Mouse (Mus musculus) urinary bladder, adult 18-20 months (tissue): ENCODE results near the gene Gstz1.
"Not testable (repeated sequence)": the region's sequence is repeated elsewhere in the genome, so short reads cannot be mapped to it uniquely, and the experiment has no call there.

Source experiments
- DNase-seq, 2 experiments: peaks; one replicate each; pipeline ENCODE4 v3.0.0; 2022; ENCODE audit warnings: low spot score in 2 of 2, mixed read lengths in 2 of 2

Gene Gstz1

DNA sequence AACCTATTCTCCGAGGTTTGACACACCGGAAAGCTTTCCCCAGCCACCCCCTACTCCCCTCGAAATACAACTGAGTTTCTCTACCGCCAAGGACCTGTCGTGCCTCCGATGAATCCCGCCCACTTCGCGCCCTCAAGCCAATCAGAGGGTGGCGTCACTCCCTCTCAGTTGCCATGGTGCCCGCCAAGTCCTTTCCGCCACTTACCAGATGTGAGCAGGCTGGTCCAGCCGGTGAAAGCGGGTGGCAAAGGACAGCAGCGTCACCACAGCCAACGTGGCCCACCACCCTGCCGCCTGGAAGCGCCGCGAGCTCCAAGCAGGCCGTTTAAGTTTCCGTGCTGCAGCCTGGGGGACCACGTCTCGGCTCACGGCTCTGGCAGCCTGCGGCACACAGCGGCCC lies at the start of gene Gstz1:
Gstz1 (plus strand) TSS at position 200 of the 400 bp plus-strand sequence.
- peak; percentile 76 to 77 for DNase-seq

DNA sequence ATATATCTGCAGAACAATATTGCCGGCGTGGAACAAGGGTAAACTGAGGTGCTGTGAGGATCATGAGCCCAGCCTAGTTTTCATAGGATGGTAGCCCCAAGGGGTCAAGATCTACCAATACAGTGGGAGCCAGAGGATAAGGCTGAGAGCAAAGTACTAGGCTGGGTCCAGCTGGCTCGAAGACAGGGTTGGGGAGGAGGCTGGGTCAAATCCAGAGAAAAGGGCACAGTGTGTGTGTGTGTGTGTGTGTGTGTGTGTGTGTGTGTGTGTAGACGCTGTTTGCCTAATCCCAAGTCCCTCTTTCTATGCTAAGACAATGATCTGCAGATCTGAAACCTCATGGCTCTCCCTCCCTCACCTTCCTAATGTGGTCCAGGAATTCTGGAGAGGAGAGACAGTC lies 46.6 kb upstream of the Gstz1 start:
- DNase-seq, result no peak

DNA sequence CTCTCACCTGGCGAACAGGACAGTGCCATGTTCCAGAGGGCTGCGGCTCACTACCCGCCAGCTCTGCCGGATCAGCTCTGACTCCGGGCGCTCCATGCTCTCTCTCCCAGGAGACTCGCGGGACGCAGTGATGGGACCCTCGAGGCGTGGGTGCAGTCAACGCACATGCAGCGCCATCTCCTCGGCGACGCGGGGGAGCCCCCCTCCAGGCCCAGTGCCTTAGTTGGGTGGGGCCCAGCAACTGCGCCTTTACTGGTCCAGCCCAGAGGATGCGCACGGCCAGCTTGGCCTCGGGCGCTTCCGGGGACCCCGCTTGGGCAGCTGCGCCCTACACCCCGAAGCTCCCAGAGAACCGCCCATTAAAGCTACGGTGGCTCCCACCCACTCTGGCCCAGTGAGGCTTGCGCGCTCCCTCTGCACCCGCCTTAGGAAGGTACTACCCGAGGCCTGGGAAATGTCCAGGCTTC lies 44.8 kb upstream of the Gstz1 start, which contains the start of gene Ngb:
Ngb (minus strand) TSS at position 375 of the 467 bp plus-strand sequence.
- no peak for DNase-seq

DNA sequence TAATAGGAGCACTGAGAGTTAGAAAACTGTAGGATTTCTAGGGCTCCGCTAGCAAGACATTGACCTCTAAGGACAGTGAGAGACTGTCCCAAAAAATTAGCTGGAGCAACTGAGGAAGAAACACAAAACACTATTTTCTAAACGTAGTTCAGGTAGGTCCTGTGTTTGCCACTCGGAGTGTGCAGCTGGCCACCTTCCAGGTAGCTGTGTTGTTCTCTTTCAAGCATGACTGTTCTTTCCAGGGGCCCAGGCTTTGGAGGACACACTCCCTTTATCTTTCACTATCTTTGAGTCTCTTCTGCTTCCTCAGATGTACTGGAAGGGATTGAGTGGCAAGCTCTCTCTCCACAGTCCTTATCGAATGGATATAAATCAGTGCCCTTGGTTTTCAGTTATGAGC lies 43.5 kb upstream of the Gstz1 start:
- DNase-seq, result no peak

DNA sequence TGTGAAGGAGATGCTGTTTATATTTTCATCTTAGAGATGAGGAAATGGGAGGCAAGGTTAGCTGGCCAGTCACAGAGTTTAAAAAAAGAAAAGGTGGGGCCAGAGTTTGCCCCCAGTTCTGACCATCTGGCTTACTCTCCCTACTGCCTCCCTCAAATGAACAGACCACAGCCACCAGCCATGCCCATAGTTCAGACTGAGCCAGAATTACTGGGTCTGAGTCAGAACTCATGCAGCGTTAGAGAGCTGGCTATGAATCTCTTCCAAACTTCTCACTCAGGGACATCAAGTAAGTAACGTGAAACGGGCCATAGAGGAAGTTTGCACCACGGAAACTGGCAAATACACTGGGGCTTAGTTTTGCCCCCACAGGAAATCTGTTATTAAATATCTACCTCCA lies 42.2 kb upstream of the Gstz1 start:
- no peak for DNase-seq

DNA sequence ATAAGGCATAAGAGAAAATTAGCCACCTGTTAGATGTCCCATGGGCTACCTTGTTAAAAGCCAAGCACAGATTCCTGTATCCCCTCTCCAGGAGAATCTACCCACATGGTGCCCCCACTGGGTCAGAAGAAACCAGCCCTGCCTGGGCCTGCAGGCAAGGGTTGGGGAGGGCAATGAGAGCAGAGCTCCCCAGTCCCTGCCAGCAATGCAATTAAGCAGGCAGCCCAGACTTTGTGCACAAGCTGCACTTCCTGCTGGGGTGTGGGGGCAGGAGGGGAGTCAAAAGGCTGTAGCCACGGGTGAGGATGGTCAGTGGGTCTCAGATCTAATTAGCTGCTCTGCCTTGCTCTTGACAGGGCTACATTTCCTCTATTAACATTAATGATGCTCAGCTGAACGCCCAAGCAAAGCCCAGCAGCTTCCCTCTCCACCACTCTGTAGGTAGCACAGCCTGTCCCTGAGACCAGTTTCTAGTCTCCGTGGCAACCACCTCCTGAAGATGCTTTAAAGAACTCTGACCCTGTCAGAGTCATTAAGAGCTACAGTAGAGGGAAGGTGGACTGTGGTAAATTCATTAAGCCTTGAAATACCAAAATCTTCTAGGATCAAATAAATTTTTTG lies 39.5 kb upstream of the Gstz1 start:
- DNase-seq, result no peak

DNA sequence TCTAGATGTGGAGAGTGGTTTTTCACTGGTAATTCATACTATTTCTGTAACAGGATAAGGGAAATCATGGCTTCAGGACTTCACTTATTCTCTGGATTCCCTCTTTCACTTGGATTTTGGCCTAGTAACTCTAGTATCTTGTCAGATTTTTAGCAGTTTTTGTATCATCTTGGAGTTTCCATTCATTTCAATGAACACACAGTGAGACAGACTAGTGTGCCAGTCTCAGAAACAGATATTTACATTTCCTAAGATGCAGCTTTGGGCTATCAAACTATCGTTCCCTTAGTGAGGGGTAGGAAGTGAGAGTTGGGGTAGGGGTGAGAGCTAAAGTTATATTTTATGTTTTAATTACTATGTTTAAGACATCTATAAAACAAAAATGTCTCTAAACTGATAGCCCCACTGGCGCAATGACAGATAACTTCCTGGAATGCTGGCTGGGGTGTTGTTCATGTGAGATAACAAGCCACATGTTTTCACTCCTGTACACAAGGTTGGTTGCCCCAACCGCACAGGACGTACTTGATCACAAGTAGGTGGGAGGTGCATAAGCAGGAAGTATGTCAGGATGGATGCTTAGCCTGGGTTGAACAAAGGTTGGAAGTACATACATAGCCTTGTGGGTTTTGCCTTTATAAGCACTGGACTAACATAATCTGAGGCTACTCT lies 24.9 kb upstream of the Gstz1 start:
- DNase-seq, result no peak

DNA sequence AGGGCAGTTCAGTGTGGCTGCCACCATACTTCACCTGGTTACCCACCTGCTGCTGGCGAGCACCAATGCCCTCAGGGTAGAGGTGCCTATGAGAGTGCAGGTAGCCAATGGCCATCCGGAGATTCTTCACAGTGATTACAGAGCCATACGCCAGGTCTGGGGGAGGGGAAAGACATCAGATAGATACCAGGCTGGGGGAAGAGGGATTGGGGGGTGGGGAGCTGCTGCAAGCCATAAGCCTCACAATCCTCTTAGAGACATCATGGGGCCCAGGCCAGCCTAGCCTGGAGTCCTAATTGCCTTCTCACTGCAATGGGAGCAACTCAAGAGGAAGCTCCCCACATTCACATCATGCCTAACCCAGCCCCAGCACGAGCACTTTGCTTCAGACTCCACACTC lies 19.7 kb upstream of the Gstz1 start:
- no peak for DNase-seq

DNA sequence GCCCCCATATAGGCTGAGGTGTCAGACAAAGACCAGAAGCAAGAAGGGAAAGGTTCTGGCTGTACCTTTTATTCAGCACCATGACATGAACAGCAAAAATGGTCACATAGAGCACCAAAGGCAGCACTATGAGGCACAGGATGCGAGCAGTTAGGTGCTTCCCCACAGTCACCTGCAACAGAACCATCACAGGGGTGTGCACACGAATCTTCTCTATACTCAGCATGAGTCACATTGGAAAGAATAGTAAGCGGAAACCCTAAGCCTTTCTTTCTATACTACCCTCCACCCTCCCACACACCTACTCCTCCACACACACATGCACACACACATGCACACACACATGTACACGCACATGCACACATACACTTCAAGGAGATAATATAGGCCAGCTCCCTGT lies 16.7 kb upstream of the Gstz1 start:
- DNase-seq, result no peak

DNA sequence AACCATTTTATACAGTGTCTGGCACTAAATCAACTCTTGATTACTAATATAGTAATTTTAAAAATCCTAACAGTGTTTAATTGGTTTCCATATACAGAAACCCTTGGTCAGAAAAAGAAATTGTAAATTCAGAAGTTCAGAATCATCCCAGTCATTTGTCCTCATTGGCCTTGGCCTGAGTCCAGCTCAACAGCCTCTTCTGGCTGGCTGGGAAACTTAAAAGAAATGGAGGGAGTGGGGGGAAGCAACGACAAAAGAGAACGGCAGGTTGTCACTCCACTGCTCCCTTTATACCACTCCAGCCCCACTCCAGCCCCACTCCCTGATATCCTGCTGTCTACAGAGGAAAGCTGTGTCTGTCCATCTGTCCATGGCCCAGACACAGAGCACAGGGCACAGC lies 15.8 kb upstream of the Gstz1 start:
- DNase-seq, result no peak

DNA sequence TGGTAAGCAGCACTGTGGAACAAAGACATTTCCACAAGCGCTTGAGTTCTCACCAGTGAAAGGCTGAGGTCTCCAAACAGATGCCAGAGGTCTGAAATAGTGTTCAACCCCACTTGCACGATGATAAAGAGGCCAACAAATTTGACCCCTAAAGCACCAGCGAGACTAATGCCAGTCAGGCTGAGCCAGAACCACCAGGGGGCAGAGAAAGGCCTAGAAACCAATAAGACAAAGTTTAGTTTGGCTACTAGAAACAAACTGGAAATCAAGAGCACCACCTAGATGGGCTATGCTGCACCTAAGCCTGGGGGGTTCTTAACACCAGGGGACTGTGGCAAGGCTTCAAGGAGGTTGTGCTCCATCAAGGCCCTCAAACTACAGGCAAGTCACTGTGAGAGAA lies 15.3 kb upstream of the Gstz1 start:
- no peak for DNase-seq

DNA sequence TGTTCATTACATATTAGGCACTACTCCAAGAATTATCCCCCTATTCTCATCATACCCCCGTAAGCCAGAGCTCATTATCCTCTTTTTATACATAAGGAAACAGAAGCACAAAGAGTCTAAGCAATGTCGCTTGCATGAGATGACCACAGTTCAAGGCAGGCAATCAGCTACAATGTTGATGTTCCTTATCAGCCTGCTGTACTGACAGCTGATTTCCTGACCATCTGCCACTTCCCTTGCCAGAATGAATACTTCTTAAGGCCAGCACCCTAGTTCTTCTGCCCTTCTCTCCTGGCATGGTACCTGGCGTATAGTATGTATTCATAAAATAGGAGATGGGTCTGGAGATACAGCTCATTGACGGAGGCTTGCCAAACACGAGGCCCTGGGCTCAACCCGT lies 14.8 kb upstream of the Gstz1 start:
- no peak for DNase-seq

DNA sequence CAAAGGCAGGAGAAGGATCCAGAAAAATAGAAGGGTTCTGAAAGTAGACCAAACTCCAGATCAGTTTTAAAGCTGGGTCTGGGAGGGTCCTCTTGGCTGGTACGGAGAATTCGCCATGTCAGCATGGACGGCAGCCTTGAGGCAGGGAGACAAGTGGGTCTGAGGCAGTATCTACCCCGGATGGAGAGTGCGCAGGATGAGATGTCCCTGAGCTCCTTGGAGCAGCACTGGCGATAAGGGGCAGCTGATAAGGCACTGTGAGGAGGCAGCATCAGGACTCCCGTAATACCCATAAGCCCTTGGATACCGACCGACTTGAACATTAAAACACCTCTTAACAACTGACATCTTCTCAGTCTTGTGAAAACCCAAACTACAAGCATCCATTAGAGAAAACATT lies 14.2 kb upstream of the Gstz1 start:
- DNase-seq, result no peak

DNA sequence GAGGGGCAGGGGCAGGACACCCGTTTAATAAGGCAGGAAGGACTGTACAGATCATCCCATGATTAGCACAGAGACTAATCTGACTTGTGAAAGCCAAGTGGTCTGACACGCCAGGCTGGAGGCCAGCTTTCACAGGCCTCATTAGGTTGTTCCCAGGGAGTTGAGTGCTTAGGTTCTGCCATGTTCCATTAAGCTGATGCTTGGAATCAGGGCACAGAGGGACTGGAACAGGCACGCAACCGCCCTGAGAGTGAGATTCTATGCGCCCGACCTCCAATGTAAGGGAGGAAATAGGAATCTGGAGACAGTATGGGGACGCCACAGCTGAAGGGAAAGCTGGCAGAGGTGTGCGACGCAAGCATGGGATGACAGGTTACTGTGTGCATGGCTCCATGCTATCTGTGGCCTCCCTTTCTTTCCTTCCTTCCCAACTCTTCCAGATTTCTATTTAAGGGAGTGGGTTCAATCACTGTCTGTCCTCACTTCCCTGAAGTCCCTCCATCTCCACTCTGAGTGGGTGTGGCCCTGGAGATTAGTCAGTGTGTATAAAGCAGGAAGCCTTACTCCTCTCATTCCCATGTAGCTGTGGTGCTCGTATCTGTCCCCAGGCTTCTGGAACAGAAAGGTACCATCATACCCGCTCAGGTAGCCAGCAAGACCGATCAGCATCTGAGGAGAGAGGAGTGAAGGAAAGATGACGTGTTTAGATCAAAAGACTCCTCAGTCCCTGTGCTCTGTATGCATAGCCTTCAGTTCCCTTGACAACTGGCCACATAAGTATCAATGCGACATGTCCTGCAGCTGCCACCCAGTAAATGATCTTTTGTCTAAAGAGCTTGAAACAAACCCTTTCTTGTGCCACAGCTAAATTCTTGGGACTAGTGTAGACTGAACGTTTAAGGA lies 9.3 kb upstream of the Gstz1 start:
- no peak for DNase-seq

DNA sequence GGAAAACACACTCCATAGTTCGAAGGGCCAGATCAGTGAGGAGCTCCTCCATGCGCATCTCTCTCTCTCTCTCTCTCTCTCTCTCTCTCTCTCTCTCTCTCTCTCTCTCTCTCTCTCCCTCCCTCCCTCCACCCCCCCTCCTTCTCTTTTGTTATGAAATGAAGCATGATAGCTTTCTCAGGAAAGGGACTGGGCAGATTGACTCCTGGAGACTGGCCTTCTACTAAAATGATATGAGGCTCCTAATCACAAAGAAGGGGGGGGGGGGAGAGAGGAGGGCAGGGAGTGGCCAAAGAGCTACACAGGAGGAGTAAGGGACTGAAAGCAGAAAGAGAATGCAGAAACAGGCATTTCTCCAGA lies 8.6 kb upstream of the Gstz1 start:
- DNase-seq, result no peak

DNA sequence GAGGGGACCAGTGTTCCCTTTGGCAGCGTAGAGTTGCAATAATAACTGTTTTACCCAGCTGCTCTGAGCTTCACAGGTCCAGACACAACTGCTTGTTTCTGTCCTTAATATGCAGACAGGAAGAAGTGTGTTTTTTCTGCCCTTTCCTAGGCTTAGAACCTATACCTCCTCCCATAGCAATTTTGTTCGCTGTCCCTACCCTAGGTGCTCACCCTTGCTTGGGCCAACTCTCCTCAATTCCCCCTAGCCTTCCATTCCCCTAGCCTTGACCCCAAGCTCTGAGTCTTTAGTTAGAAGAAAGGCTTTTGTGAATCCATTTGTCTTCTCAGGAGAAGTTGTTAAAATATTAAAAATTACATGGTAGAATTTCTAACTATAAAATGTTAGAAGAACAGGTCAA lies 8.2 kb upstream of the Gstz1 start:
- DNase-seq, result no peak

DNA sequence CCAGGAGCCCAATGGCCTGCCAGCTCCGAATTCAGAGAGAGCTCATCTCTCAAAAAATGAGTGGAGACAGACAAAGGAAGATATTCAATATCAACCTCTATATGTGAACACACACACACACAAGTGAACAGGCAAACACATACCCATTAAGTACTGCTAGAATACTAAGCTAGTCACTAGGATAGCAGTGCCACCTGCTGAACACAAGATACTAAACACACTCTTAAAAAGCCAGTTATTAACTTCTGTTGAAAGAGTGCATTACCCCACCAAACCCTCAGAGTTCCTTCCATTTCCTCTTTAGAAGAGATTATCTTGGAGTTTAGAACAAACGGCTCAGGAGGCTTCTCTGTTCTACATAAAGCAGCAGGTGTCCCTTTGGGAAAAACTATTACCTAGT lies 4.8 kb upstream of the Gstz1 start:
- no peak for DNase-seq

DNA sequence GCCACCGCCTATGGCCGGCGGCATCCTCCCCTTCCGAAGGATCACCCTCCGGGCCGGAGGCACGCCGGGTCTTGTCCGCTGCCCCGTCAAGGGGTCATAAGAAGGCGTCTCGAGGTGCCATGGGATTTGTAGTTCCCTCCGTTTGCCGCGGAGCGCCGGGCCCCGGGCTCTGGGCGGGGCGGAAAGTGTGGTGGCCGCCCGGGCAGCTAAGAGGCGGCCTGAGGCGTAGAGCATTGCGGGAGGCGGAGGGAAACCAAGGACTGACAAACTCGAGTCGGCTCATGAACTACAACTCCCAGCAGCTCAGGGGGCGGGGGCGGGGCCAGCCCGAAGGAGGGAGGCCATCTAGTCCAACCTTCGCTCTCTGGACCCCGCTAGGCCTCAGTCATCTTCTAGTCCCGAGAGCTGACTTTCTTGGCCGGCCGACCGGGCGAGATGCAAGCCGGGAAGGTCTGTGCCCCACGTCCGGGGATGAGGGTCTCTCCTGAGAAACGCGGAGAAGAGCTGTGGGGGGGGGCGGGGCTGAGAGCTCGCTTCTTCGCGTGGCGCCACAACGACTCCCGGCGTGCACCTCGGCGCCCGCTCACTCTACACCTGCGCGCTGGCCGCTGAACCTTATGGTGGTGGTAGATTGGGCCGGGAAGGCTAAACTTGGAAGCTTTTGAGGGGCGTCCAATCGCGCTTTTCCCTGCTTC lies 577 bp downstream of the Gstz1 start, which contains the start of gene Pomt2:
Pomt2 (minus strand) TSS at position 574 of the 695 bp plus-strand sequence.
- peak; percentile 86 to 95 for DNase-seq

DNA sequence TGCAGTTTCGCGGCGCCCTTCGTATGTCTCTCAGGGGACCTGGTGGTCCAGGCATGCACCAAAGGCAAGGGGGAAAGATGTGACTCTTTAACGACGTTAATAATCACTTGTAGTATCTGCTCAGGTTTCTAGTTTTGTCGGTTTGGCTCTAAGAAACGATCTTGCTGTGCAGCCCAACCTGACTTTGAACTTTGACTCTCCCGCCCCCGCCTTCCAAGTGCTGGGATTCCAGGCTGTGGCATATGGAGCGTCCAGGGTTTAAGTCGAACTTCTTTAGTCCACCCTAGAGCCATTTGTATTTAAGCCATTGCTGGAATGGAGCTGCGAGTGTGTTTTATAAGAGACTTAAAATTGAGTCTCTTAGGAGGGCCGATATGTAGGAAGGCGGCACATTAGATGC lies 1.2 kb downstream of the Gstz1 start:
- no peak for DNase-seq

DNA sequence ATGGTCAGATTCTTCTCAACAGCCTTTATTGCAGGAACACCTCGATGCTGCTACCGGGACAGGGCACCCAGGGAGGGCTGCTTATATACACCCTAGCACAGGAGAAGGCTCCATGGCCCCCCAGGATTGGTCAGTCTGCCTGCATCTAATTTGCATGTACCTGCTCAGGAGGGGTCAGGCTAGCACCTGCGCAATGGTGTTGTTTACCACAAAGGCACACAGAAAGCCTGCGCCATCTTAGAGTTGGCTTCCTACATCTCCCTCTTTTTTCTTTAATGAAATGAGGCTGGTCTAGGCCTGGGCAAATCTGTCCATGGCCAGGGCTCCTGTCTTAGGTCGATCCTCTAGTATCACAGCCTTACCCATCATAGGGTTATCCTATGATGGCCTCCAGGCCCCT lies 2.5 kb downstream of the Gstz1 start:
- no peak for DNase-seq

DNA sequence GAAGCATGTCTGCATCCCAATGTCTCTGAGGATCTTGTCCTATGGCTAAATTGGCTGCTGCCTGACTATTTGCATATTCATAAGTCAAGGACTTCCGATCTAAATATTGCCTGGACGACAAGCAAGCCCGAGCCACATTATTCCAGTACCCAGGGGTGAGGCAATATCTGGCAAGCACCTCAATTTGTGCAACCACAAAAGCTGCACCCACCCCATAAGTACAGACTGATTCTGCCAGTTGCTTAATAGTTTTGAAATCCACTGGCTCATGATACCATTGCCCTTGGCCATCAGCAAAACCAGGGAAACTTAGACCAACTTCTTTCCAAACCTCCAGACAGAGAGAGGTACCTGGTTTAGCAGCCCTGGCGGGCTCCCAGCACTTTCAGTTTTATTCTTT lies 7.5 kb downstream of the Gstz1 start:
- not testable (repeated sequence) for DNase-seq

DNA sequence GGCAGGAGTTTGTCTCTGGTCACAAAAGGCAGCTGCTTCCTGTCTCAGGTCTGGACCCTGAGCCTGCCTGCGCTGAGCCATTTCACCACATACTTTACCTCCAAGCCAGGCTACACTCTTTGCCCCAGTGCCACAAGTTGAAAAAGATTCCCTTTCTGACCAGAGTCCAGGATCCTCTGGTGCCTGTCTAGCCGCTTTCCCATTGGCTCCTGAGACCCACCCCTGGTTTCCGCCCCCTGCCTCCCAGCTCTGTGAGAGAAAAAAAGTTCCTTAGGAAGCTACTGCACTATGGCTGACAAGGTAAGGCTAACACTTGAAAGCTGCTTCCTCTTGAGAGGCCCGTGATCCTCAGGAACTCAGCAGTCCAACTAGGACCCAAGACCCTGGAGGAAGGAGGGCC lies 10.4 kb downstream of the Gstz1 start:
- no peak for DNase-seq
